Mouse (Mus musculus) adrenal gland, postnatal 14 days (tissue): Measurements from ENCODE around the gene Iqcd. TPM values are rescaled to one million over a fixed set of nuclear protein-coding genes. Genes with fewer than 3 reads are reported as not detected.

Experiments used
- DNase-seq: peaks from one replicate; pipeline ENCODE4 v3.0.0; 2021; ENCODE audit warnings: mixed read lengths
- total RNA-seq: library from RNA; stranded (reverse); gene quantifications from 2 replicates; pipeline ENCODE4 v1.2.3, GENCODE M21; 2021

The Iqcd gene
- total RNA-seq, 1 experiment from 2014 or later = 0.48 TPM

DNA sequence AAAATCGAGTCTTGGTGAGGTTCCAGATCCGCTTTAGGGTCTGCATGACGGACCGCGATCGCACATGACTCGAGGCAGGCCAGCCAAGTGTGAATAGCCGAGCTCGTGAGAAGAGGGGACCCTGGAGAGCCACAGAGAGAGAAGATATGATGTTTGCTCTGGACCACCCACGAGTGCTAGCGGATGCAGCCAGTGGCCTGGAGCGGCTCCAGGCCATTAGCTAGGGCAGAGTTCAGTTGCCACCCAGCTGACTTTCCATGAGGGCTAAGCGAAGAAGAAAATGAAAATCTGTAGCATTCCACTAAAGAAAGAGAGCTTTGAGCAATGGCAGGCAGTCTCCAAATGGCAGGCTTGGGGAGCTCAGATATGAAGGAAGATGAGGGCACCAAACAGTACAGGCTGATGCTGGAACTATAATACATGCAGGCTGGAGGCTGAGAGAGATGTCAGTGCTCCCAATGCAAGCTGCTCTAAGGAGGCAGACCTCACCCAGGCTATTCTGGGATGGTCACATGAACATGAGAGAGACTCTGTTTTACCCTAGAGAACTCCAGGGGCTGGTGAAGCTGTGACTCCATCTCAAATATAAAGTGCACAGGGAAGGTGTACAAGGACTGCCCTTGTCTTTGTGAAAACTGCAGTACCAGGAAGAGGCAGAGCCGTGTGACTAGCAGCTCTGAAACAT, 17.6 kb upstream of the Iqcd start:
- DNase-seq = no peak

DNA sequence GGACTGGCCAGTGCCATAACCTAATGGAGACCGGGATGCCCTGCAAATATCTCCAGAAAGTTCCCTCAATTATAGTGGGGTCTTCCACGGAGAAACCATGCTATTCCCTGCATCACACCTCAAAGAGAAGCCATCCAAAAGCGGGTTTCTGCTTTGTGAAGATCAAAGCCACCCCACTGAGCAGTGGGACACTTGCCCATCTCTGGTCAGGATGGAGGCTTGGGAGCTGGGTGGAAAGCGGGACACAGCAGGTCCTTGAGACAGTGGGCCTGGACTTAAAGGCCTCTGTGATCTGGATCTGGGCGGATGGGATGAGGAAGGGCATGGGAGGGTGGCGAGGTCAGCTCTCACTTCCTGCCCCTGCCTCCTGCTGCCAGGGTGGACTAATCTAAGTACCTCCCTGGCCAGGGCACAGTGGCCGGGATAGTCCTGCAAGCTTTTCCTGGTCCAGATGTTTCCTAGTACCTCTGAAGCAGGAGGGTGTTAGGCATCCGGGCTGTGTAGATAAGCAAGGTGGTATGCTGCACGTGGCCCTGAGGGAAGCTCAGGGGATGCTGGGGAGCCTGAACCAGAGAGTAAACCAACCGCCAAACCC, 14.2 kb upstream of the Iqcd start:
- DNase-seq = no peak

DNA sequence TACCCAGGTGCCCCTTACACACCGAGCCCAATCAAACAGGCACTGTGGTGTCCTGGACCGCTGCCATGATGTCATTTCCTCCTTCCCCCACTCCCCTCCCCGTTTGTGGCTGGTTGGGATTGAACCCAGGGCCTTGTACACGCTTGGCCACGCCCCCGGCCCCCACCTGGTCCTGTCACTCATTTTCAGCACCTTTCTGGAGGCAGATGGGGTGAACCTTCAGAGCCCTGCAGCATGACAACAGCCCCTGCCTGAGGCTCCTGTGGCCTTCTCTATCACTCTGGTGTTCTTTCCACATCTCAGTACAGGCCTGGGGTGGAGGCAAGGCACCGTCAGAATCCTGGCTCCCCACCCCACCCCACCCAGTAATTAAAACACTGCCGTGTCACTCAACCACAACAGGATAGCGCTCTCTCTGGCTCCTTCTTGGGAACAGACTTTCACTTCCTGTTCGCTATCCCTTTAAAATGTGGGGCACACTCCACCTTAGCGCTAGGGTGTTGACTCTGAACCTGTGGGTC, 12.0 kb upstream of the Iqcd start:
- DNase-seq = no peak

DNA sequence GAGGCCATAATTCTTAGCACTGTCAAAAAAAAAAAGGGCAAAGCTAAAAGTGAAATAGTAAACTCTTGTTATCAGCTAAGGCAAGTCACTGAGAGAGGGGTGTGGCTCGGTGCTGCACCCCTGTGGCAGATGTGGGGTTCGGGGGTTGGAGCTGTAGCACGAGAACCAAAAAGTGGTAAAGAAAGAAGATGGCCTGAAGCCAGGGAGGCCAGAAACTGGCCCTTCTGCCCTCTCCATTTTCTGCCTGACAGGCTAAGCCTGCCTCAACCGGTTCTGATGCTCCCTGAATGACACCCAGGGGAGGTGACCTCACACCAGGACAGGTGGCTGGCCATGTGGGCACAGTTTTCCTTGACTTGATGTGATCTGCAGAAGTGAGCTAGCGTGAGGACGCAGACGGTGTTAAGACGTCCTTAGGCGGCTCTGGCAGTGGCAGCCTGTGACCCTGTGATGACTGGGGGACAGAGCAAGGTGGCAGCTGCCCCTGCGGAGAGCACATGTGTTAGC, 10.8 kb upstream of the Iqcd start:
- DNase-seq = peak; percentile 49

DNA sequence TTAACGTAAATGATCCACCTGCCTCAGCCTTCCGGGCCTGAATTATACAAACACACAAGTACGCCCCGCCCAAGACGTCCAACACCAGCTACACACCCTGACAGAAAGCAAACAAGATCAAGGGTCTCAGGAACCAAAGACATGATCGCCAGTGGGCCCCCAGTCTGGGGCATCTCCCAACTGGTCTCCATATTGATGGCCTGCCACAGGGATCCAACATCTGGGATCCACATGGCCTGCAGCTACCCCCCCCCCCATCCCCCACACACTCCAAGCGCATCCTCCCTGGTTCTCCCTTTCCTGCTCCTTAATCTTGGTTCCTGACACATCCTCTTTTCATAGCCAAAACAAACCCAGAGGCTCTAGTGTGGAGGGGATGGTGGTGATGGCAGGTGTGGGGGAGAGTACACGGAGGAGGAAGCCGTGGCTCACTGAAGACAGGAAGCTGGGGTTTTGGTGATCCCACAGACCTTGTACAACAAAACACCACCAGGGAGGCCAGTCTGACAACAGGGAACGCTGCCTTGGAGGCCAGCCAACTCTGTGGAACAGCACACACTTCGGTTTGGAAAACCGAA, 10.2 kb upstream of the Iqcd start:
- DNase-seq = peak; percentile 79

DNA sequence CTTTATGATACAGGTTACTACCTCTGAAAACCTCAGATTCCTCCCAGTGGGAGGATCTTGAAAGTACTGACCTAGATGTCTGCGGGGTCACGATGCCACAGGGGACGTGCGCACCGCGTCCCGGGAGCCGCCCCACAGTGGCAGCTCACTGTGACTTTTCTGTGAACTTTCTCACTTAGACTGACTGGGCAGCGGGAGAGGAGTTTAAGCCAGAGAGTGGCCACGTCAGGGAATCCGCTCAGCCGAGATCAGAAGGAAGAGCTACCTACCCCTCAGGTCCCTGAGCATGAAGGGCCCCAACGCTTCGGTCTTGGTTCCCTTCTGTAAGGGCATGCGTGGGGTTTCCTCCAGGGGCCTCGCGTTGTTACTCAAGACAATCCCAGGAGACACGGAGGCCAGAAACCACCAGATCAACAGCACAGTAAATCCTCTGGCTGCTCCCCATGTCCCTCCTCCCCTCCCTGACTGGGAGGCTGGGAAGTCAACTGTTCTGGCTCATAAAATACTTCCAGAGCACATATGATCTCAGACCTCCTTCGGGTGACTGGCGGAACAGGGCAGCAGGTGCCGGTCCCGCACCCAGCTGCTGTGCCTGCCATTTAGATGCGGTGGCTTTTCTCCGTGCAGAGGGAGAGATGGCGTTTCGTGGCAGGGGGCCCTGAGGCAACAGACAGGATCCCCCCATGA, 9.5 kb upstream of the Iqcd start:
- DNase-seq = peak; percentile 75

DNA sequence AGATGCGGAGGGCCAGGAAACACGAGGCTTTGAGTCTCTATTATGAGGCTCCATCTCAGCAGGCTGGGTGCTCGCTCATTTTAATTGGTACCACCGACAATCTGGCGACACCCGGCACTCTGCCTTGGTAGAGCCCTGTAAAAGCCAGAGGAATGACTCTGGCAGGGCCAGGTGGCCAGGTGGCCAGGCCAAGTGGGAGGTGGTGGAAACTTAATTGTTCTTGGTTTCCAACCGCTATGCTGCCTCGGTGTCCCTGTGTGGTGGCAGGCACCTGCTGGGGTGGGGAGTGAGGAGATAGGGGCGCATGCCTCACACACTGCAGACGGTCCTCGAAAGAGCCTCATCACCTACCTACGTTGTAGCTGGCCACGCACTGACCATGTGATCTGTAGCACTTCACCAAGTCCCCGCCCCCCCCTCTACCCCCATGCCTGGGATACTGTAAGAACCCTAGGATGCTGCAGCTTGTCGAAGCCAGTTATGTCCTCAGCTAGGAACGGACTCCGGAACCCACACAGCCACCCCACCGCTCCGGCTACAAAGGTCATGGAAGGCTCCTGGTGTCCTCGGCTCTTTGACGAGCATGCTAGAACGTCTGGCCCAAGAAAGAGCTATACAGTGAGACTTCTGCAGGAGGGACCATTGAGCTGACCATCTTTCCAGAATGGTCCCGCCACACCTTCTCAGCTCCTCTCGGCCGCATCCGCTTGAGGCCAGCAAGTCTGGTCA, 8.8 kb upstream of the Iqcd start:
- DNase-seq = no peak

DNA sequence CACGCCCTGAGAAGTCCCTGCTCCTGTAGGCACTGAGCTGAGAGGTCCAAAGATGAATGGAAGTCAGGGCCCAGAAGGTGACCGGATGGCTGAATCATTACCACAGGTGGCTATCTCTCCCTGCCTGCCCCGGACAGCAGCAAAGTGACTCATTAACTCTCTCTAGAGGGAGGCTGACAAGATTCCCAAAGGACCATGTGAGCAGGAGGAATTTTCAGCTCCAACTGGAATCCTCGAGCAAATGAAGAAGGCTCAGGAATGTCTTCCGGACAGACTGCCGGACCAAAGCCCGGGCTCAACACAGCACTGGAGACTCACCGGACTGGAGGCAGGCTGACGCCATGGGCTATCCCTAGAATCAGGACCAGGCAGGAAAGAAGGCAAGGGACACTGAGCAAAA, 6.8 kb upstream of the Iqcd start:
- no peak for DNase-seq

DNA sequence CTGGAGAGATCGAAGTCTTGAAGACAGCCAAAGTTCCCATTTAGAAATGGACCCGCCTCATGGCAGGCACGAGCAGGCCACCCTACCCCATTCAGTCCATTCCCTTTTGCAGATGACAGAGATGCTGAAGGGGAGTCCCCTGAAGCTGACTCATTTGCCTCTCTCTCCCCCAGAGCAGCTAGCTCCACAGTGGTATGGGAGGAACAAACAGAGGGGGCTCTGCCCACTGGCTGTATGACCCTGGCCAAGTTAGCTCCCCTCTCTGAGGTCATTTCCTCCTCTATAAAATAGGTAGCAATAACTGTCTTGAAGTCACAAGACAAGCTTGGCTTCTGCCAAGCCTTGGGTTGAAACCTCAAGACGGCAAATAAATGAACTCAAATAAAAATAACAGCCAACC, 5.3 kb upstream of the Iqcd start:
- DNase-seq = no peak

DNA sequence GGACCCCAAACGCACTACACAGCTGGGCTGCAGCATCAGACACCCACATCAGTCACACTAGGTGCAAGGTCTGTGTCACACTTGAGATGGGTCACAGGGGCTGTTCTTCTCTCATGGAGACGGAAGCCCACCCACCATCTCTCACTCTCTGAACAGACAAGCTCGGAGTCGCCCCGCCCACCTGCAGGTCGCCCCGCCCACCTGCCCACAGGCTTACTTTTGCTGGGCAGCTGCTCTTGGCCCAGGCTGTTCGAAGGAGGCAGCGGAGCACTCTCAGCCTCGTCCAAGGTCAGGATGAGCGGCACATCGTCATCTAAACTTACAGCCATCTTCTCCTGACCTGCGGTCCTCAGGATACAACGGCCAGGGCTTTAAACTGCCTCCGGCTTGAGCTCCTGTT, 3.8 kb upstream of the Iqcd start:
- no peak for DNase-seq

DNA sequence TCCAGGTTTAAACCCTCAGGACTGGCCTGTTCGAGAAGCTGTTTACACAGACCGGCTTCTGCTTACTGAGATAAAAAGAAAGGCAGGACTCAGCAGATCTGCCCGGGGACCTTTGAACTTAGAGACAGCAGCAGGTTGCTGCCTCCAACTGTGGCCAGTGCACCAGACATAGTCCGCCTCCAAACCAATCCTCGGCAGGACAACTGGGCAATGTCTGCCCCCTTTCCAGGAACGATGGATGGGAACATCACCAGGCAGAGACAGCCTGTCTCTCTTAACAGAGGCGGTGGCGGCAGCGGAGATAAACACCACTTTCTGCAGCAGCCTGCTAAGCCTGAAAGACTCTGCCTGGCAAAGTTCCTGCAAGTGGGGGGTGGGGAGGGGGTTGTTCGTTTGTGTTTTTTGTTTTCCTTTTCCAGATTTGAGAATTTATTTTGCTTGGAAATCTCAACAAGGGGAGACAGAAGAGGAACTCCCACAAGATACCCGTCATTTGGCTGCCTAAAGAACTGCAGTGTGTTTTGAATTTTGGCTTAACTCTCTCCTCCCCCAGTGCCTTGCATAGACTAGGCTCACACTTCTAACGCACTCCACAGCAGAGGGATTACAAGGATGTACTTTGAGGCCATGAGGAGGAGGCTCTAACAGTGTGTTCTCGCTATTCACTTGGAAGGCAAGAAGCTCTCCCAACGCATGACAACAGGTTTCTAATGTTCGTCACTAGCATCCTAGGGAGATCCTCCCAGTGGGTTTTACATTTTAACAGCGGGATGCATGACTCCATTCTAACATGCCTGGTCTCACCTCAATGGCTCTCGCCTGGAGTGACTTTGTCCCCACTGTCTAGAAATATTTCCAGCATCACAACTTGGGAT, 1.8 kb upstream of the Iqcd start:
- DNase-seq = peak; percentile 57

DNA sequence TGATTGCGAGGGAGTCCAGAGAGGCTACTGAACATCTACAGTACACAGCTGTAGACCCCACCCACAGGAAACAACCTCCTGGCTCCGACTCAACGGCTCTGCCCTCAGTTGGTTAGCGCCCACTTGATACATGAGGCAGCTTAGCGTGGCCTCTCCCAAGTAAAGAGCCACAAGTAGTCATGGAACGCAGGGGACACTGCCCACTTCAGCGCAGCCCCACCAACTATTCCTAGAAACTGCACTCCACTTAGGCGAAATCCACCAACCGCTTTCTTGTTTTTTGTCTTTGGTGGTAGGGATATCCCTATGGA, 1.2 kb upstream of the Iqcd start:
- DNase-seq = peak; percentile 29

DNA sequence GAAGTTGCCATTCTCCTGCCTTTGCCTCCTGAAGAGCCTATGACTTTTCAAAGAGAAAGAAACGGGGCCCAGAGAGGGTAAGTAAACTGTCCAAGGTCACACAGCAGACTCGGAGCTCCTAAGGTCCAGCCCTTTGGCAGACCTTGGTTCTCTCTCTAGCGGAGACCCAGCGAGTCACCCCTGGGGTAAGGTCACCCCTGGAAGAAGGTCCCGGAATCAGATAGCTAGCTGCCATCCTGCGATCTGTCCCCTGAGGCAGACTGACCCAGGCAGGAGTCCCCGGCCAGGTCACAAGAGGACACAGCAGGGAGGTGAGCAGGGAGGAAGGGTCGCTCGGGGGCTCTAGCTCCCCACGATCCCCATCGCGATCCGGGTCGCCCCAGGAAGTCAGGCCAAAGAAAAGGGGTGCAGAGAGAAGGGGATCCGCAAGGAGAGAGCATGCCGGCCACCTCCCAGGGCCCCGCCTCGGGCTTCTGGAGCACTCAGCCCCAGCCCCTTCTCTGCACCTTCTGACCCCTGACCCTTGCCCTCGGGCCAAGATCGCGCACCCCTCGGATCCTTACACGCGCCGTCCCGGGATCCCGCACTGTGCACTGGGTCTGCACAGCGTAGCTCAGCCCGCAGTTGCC, 762 bp upstream of the Iqcd start:
- DNase-seq = no peak

DNA sequence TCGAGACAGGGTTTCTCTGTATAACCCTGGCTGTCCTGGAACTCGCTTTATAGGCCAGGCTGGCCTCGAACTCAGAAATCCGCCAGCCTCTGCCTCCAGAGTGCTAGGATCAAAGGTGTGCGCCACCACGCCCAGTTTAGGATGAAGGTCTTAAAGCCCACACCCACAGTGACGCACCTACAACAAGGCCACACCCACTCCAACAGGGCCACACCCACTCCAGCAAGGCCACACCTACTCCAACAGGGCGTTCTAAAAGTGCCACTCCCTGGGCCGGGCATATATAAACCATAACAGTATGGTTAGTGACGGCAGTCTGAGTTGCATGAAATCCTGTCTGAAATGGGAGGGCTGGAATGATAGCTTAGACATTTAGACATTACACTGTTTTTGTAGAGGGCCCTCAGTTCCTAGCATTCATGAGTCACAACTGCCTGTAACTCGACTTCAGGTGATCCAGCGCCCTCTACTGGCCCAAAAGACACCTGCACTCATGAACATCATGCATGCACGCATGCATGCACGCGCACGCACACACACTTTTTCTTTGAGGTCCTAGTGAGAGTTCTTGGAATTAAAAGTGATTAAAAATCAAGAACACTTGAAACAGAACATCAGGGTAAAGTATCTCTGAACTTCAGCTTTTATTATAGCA, 1.7 kb downstream of the Iqcd start:
- DNase-seq = peak; percentile 74

DNA sequence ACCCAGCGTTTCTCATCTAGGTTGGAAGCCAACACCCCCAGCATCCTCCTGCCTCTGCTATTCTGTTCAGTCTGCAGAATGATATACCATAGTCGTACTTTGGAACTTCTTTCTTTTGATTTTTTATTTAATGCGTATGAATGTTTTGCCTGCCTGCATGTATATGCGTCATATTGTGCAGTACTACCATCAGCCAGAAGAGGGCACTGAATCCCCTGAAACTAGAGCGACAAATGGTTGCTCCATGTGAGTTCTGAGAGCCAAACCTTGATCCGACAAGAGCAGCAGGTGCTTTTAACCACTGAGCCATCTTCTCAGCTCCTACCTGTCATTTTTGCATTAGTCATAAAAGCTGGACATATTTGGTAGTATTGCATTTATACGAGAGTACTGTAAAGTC, 3.3 kb downstream of the Iqcd start:
- peak; percentile 37 for DNase-seq

DNA sequence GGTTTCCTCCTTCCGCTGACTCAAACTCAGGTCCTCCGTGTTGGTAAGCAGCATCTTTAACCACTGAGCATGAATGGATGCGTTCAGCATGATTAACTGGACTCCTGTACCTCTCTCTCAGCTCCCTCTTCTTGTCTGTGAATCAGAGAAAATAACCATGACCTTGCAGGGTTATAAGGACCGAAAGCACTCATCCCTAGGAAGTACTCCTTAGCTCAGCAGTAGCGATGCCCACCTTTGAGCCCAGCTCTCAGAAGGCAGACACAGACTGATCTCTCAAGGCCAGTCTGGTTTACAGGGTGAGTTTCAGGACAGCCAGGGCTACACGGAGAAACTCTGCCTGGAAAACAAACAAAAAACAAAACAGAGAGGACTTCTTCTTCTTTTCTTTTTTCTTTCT, 5.7 kb downstream of the Iqcd start:
- no peak for DNase-seq

DNA sequence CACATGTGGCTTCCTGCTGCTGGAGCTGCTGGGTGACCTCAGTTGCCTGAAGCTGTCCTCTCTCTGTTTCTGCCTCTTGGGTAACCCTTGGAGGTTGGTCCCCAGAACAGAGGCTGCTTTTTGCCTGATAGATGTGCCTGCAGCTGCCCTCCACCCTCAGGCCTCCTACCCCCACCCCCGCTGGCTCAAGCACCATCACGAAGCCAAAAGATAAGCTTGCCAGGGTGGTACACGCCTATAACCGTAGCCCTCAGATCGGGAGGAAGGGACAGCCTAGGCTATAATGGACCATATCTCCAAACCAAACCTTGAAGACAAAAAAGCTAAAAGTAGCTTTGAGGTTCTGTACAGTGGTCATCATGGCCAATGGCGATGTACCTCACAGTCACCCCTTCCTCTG, 10.8 kb downstream of the Iqcd start:
- no peak for DNase-seq

DNA sequence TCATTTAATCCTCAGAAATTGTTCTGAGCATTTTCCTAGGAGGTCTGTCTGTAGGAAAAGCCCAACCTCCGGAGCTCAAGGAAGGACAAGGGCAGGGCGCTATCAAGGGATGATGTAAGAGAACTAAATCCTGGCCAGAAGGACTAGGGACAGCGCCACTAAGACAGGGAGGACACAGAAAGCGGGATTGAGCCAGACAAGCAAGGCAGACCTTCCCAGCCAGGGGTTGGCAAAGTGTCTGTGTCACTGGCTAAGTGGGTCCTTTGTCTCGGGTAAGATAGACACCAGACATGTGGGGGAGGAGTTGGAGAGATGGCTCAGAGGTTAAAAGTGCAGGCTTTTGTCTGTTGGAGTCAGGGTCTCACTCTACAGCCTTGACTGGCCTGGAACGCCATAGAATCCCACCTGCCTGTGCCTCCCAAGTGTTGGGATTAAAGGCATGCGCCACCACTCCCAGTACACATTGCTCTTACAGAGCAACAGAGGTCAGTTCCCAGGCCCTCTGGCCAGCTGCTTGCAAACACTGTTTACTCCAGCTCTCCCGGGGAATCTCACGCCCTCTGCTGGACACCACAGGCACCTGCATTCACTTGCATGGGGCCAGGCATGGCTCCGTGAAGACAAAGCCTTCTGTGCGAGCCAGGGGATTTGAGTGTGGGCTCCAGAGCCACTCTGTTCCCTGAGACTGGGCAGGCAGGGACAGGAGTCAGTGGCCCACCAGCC, 12.3 kb downstream of the Iqcd start:
- DNase-seq = peak; percentile 72

DNA sequence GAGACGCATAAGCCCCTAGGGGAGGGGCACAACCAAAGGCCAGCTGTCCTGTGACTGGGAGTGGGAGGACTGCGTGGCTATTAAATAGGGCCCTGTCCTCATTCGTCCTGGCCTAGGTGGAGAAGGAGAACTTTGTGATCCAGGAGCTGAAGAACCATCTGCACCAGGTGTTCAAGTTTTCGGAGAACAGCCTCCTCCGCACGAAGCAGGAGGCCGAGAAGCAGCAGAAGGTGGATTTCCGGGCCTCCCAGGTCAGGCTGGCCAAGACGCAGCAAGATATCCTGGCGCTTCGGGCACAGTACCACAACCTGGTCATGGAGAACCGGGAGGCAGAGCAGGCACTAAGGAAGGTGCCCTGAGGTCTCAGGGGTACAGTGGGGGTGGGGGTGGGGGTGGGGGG, 13.4 kb downstream of the Iqcd start:
- DNase-seq = no peak

DNA sequence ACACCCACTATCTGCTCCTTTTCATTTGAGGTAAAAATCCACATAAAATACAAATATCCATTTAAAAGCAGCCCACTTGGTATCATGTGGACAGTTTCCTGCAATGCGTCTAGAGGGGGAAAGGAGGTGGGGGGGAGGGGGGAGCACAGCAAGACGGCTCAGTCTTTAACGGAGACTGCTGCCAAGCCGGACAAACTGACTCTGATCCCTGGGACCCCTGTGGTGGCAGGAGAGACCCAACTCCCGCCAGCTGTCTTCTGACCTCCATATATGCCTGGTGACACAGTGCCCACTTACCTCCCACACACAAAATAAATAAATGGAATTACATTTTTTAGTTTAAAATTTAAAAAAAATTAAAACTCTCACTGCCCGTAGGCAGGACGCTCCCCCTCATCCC, 14.7 kb downstream of the Iqcd start:
- DNase-seq = no peak
